Mouse (Mus musculus) cerebellum, adult 2 months (tissue): ENCODE data around the gene Bcr. TPM values are rescaled to one million over a fixed set of nuclear protein-coding genes. Genes with fewer than 3 reads are reported as not detected.

Experiments used
- DNase-seq, 2 experiments: peaks; one replicate each; pipeline ENCODE4 v3.0.0; 2021
- H3K27ac ChIP-seq: fragments of 200-500 bp; 2 replicates; pipeline ENCODE4 v1.5.1; 2012; ENCODE audit warnings: low read length, control low read depth, inconsistent platforms; ENCODE audit not compliant: insufficient read depth
- H3K27me3 ChIP-seq: fragments of 200-500 bp; 2 replicates; pipeline ENCODE4 v1.6.1; 2012; ENCODE audit warnings: inconsistent platforms, mild to moderate bottlenecking, low read length, moderate library complexity; ENCODE audit not compliant: control insufficient read depth, insufficient read depth
- H3K4me1 ChIP-seq: fragments of 200-500 bp; 2 replicates; pipeline ENCODE4 v1.6.1; 2011; ENCODE audit warnings: low read length; ENCODE audit not compliant: control insufficient read depth, insufficient read depth
- H3K4me3 ChIP-seq: fragments of 200-500 bp; replicated peaks from 2 replicates; pipeline ENCODE3; 2011; ENCODE audit warnings: mild to moderate bottlenecking, low read depth, low read length, control low read depth; ENCODE audit not compliant: insufficient read depth
- CTCF ChIP-seq: fragments of 200-500 bp; IDR thresholded peaks from 2 replicates; pipeline ENCODE4 v1.5.1; 2011; ENCODE audit warnings: low read depth, mild to moderate bottlenecking, control low read depth, low read length, moderate library complexity, borderline replicate concordance; ENCODE audit not compliant: insufficient read depth
- POLR2A ChIP-seq: fragments of 200-500 bp; IDR thresholded peaks from 2 replicates; pipeline ENCODE4 v1.6.1; 2011; ENCODE audit warnings: low read length, control low read depth, borderline replicate concordance; ENCODE audit not compliant: insufficient read depth
- WGBS: fragments of 180-500 bp; shearing (Covaris S2); methylation state at CpG from one replicate; pipeline ENCODE4 v1.1.7; 2018; 5-methylcytosine and 5-hydroxymethylcytosine counted together
- polyA plus RNA-seq: library from polyadenylated mRNA; depleted of rRNA; stranded (reverse); fragments of >200 nt; gene quantifications from 2 replicates; pipeline ENCODE4 v1.2.3, GENCODE M21; 2012; rRNA removed

The Bcr gene
- polyA plus RNA-seq = 44.3 and 44.4 TPM in 2 replicates

DNA sequence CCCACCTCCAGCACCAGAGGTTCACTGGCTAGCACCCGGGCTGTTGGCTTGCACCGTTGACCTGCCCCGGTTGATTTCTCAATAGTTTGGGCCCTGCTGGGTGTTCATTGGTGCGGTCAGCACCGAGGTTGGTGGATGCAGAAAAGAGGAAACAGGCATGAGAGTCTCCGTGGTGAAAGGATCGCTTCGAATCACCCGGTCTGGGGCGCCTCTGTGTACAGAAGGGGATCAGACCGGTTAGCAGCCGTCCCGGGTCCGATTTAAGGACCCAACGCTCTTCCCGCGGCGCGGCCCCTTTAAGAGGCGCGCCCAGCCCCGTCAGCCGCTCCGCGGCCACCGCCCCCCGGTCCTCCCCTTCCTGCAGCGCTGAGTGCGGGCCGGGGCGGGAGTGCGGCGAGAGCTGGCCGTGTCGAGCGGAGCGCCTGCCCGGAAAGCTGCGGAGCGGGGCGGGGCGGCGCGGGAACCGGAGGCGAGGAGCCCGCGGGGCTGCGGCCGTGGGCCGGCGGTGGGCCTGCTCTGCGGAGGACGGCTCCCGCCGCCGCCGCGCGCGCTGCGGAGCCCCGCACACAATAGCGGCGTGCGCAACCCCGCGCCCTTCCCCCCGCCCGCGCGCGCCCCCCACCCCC, at the start of gene Bcr:
Gene Bcr (plus strand): TSS at position 376 of the 626 bp plus-strand sequence.
- DNase-seq = peak; percentile 84 to 85
- TF ChIP-seq CTCF = no peak
- TF ChIP-seq POLR2A = peak; percentile 62
- Histone ChIP-seq H3K27ac (no peak within 1 kb of the TSS), H3K4me1 (peaks cover 13% of the 10 kb centered on the region), H3K4me3 (peak within 1 kb of the TSS; percentile 50), H3K27me3 (no peaks in the 10 kb centered on the region)
- WGBS = 2% methylated on average over 68 of the region's 73 CpGs

- Histone ChIP-seq H3K4me1 (peaks cover 11% of the 10 kb centered on the region), H3K27me3 (no peaks in the 10 kb centered on the region), H3K4me3 (no peak overlapping the region), H3K27ac (no peak overlapping the region)
- TF ChIP-seq CTCF = no peak
- WGBS = 80% methylated on average over 15 of the region's 15 CpGs
- no peak for DNase-seq
These were observed 49.7 kb upstream of the Bcr start for GRCm38 (mm10) chr10:75010704-75011103.

GRCm38 (mm10) chr10:75015465-75015864, 44.9 kb upstream of the Bcr start:
- TF ChIP-seq CTCF (no peak), POLR2A (no peak)
- WGBS = 55% methylated on average over 14 of the region's 14 CpGs
- Histone ChIP-seq H3K27me3 (no peaks in the 10 kb centered on the region), H3K4me1 (no peaks in the 10 kb centered on the region; the same call in none of the 2 replicates), H3K27ac (no peak overlapping the region), H3K4me3 (no peak overlapping the region)
- DNase-seq = no peak

DNA sequence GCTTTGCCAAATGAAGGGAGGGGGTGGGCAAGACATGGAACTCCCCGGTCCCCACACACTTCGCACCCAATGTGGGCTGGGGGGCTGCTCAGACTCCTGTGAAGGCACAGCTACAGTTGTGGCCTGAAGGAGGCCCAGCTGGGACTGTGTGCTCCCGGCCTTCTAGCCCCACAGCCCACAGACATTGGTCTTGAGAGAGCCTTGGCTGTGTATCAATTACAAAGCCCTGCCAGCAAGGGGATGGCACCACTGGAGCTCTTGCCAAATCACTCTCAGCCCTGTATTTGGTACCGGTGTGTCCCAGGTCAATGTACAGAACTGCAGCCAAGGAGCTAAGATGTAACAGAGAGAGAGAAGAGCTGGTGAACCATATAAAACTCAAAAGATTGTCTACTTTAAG, 43.9 kb upstream of the Bcr start:
- DNase-seq = no peak
- 25% methylated on average over 4 of the region's 4 CpGs for WGBS
- no peak overlapping the region for H3K27ac ChIP-seq
- no peaks in the 10 kb centered on the region for H3K27me3 ChIP-seq
- no peaks in the 10 kb centered on the region; the same call in none of the 2 replicates for H3K4me1 ChIP-seq
- H3K4me3 ChIP-seq = no peak overlapping the region
- TF ChIP-seq CTCF (no peak), POLR2A (no peak)

GRCm38 (mm10) chr10:75020271-75020670, 40.1 kb upstream of the Bcr start:
- no peak overlapping the region for H3K4me3 ChIP-seq
- no peaks in the 10 kb centered on the region; the same call in 1 of the 2 replicates for H3K4me1 ChIP-seq
- H3K27ac ChIP-seq = no peak overlapping the region
- TF ChIP-seq CTCF = no peak
- TF ChIP-seq POLR2A = no peak
- DNase-seq = no peak
- 92% methylated on average over 2 of the region's 2 CpGs for WGBS
- no peaks in the 10 kb centered on the region for H3K27me3 ChIP-seq

DNA sequence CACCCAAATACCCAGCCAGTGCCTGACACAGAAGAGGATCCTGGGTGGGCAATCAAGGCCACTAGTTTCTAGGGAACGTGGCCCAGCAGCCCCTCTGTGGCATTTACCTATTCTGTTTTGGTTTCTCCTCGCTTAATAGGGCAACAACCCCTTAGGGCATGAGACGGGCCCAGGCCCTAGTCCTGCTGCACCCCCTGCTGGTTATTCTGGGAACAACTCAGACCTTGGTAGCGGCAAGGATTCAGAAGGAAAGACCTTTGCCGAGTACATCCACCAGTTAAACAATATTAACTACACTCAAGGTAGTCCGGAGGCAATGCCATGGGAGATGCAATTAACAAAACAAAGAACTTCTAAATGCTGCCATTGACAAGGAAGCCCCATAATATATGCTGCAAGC, 39.3 kb upstream of the Bcr start:
- Histone ChIP-seq H3K4me1 (no peaks in the 10 kb centered on the region; the same call in 1 of the 2 replicates), H3K27me3 (no peaks in the 10 kb centered on the region), H3K4me3 (no peak overlapping the region), H3K27ac (no peak overlapping the region)
- WGBS = 11% methylated on average over 6 of the region's 6 CpGs
- no peak for TF ChIP-seq POLR2A
- TF ChIP-seq CTCF = peak; percentile 95
- DNase-seq = peak; percentile 73 to 85

DNA sequence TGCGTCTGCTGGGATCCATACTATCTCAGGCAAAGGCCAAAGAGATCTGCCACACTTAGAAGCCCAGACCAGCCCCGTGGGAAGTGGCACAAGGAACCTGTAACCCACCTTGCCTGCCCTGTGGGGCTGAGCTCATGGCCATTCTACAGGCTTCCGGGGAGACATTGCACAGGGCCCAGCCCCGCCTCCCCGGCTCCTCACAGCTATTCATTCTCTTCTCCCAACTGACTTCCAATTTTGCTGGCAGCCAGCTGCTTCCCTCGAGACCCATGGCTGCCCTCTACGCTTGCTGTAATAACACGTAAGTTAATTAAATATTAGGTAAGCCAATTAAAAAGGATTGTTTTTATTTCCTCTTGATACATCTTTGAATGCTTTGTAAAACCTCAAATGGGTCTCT, 33.9 kb upstream of the Bcr start:
- H3K4me1 ChIP-seq = no peaks in the 10 kb centered on the region
- H3K27ac ChIP-seq = no peak overlapping the region
- H3K27me3 ChIP-seq = no peaks in the 10 kb centered on the region
- no peak for DNase-seq
- no peak overlapping the region for H3K4me3 ChIP-seq
- WGBS = 55% methylated on average over 8 of the region's 8 CpGs
- TF ChIP-seq CTCF = no peak
- TF ChIP-seq POLR2A = no peak

DNA sequence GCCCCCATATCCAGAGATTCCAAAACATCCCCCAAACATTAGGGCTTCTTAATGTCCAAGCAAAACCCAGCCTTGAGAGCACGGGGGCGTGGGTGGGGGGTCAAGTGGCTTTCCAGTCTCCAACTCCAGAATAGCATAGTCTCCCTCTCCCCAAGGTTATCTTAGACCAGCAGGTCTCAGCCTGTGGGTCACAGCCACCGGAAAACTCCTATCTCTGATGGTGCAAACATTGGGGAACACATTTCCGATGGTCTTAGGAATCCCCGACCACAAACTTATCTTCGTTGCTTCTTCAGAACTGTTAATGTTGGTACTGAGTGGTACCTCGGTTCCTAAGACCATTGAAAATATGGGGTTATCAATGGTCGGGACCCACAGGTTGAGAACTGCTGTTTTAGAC, 31.6 kb upstream of the Bcr start:
- H3K4me3 ChIP-seq = no peak overlapping the region
- DNase-seq = no peak
- TF ChIP-seq POLR2A (no peak), CTCF (no peak)
- no peaks in the 10 kb centered on the region for H3K27me3 ChIP-seq
- H3K27ac ChIP-seq = no peak overlapping the region
- no peaks in the 10 kb centered on the region for H3K4me1 ChIP-seq
- WGBS = 93% methylated on average over 8 of the region's 8 CpGs

- TF ChIP-seq POLR2A = no peak
- TF ChIP-seq CTCF = no peak
- H3K4me1 ChIP-seq = no peaks in the 10 kb centered on the region
- H3K4me3 ChIP-seq = no peak overlapping the region
- no peaks in the 10 kb centered on the region for H3K27me3 ChIP-seq
- DNase-seq = no peak
- no peak overlapping the region for H3K27ac ChIP-seq
- 98% methylated on average over 3 of the region's 3 CpGs for WGBS
These were observed 30.7 kb upstream of the Bcr start for GRCm38 (mm10) chr10:75029677-75030076.
